Mouse (Mus musculus) kidney, adult 2 months (tissue): ENCODE data around the gene Zbtb45.

ENCODE experiments used
- CTCF ChIP-seq: fragments of 200-500 bp; conservative IDR thresholded peaks from 2 replicates; pipeline ENCODE4 v1.5.1; 2011; ENCODE audit warnings: low read depth, mild to moderate bottlenecking, control low read depth, low read length, moderate library complexity, mixed read lengths; ENCODE audit not compliant: insufficient read depth, insufficient read length
- POLR2A ChIP-seq: fragments of 200-500 bp; IDR thresholded peaks from one replicate; pipeline ENCODE4 v1.6.1; 2011; ENCODE audit warnings: low read depth, low read length, control low read depth

GRCm38 (mm10) chr7:12995862-12996261 lies 14.0 kb downstream of the Zbtb45 start:
- no peak for TF ChIP-seq POLR2A
- TF ChIP-seq CTCF: no peak
